Mouse (Mus musculus) cerebellum, adult 2 months (tissue): ENCODE data around the gene Robo2.

Experiments
- CTCF ChIP-seq: fragments of 200-500 bp; IDR thresholded peaks from 2 replicates; pipeline ENCODE4 v1.5.1; 2011; ENCODE audit warnings: low read depth, mild to moderate bottlenecking, control low read depth, low read length, moderate library complexity, borderline replicate concordance; ENCODE audit not compliant: insufficient read depth
- POLR2A ChIP-seq: fragments of 200-500 bp; IDR thresholded peaks from 2 replicates; pipeline ENCODE4 v1.6.1; 2011; ENCODE audit warnings: low read length, control low read depth, borderline replicate concordance; ENCODE audit not compliant: insufficient read depth

DNA sequence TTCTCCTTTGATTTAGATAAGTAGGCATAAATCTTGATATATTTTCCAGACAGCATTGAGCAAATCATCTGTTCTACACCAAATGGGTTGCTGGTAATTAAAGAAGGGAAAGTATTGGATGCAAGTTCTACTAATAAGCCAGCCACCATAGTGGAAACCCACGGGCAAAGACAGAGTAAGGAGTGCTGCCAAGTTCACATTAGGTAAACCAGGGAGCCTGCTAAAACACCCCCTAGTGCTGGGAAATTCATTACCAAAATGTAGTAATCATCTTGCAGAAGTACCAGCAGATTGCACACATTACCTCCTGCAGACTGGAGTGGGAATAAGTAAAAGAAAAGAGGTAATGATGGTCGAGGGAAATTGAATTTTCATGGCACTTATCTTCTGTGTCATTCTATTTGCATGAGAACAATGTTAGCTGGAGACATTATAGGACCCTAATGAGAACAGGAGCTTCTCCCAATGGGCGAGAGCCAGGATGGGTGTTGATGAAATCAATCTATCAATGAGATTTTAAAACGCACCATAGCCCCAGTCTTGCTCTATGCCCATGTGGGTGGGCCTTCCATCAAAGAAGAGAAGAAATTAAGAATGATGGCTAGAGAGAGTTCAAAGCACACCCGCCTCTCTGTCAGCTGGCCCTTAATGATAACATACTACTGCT lies 104.6 kb downstream of the Robo2 start:
- TF ChIP-seq CTCF (no peak), POLR2A (no peak)
